ENCODE assay signal across 9 mouse cellular contexts in the genomic region with DNA sequence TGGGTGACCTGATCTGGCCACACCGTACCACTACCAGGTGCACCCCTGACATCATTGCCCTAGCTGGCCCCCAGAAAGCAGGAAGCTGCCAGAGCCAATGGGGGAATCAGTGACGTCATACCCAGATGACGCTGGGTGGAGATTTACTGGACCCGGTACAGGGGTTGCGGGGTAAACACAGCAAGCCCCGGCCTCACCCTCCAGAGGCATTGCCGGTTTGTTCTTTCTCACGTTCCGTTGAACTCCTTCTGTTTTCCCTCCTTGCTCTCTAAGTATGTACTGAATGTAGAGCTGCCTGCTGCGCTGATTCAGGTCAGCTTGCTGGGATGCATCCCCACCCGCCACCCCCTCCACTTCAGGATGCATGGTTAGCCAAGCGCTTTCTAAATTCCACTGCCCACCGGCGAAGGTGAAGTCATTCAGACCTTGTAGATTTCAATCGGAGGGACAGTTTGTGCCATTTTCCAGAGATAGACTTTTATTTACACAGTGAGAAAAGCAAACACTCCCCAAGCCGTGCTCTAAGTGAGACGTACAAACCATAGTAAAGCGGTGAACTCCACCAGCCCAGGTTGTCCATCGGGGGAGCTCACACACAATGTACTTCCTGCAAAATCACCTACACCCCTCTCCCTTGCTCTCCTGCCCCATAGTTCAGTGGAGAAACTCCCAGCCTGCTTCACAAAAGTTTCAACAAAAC.
A peak's percentile ranks its signal among the peaks of the same experiment; 100 is the strongest.
DNase-seq lines count a peak whose midpoint lies in the region; ATAC-seq and TF ChIP-seq lines count a peak whose summit lies in the region.
"Had no signal": no experiment of that assay in that cellular context is flagged by ENCODE, and none has a peak within 500 bp of the region (broad histone marks: within the 10 kb centered on the region; RNA-seq: fewer than 3 reads in every experiment).

No protein-coding gene starts in this region.

- no peak for DNase-seq in layer of hippocampus, adult 2 months (ENCODE audit: low spot score in 2 of 2)
- no peak for DNase-seq in layer of hippocampus, postnatal 14 days (ENCODE audit: low spot score in 2 of 2)
- DNase-seq in left cerebral cortex, adult 9 months (ENCODE audit: low spot score in 2 of 2), result no peak
- no peak for DNase-seq in T-cell, adult 2 months (ENCODE audit: low spot score)
- no peak for DNase-seq in hindbrain, embryonic 11.5 days (ENCODE audit: low spot score)
- DNase-seq: cerebellum, adult 18-20 months had no signal

- H3K36me3 ChIP-seq in limb, embryonic 12.5 days, result no peaks in the 10 kb centered on the region
- no peaks in the 10 kb centered on the region for H3K36me3 ChIP-seq in stomach, embryonic 14.5 days (ENCODE audit: control insufficient read depth, insufficient read depth, low read length)
- H3K36me3 ChIP-seq in hindbrain, embryonic 11.5 days (ENCODE audit: control insufficient read depth, insufficient read depth, low read length), result no peaks in the 10 kb centered on the region

- no peaks in the 10 kb centered on the region for H3K9me3 ChIP-seq in limb, embryonic 12.5 days
- H3K9me3 ChIP-seq in stomach, embryonic 14.5 days (ENCODE audit: control insufficient read depth, low read depth, low read length), result no peaks in the 10 kb centered on the region
- no peaks in the 10 kb centered on the region for H3K9me3 ChIP-seq in hindbrain, embryonic 11.5 days (ENCODE audit: control insufficient read depth, low read length)

- H3K4me2 ChIP-seq in limb, embryonic 12.5 days, result no peak overlapping the region
- 0 out of 2 replicates have a peak overlapping the region, but pooled peaks have one; percentile 1 for H3K4me2 ChIP-seq in stomach, embryonic 14.5 days (replicated peaks; ENCODE audit: low read depth, low read length)
- no peak overlapping the region for H3K4me2 ChIP-seq in hindbrain, embryonic 11.5 days (replicated peaks; ENCODE audit: low read depth, low read length)

- 89% methylated on average over 19 of the region's 19 CpGs for WGBS in limb, embryonic 12.5 days
- WGBS in stomach, embryonic 14.5 days, result 45% methylated on average over 19 of the region's 19 CpGs
- 84% methylated on average over 19 of the region's 19 CpGs for WGBS in hindbrain, embryonic 11.5 days

- ATAC-seq in granulocyte monocyte progenitor cell, adult 5-6 weeks (replicated peaks; ENCODE audit: poor library complexity, severe bottlenecking), result 0 out of 2 replicates have a peak, but pooled peaks have one; percentile 20
- ATAC-seq in limb, embryonic 12.5 days (ENCODE audit: insufficient number of reproducible peaks, insufficient read depth, low FRiP score, low TSS enrichment, low read depth), result peak; percentile 28; the same call in 1 of the 2 replicates
- ATAC-seq in stomach, embryonic 14.5 days (ENCODE audit: insufficient number of reproducible peaks, insufficient read depth, low FRiP score, low read depth), result peak; percentile 47
- no peak for ATAC-seq in hindbrain, embryonic 11.5 days (ENCODE audit: low FRiP score)

- H3K9ac ChIP-seq in limb, embryonic 12.5 days (replicated peaks), result no peak overlapping the region
- H3K9ac ChIP-seq in stomach, embryonic 14.5 days (replicated peaks; ENCODE audit: low read depth, low read length), result no peak overlapping the region
- no peak overlapping the region for H3K9ac ChIP-seq in hindbrain, embryonic 11.5 days (ENCODE audit: low read depth, low read length)

- H3K27me3 ChIP-seq in limb, embryonic 12.5 days, result no peaks in the 10 kb centered on the region
- H3K27me3 ChIP-seq in stomach, embryonic 14.5 days (ENCODE audit: control insufficient read depth, insufficient read depth, low read length), result no peaks in the 10 kb centered on the region
- H3K27me3 ChIP-seq in hindbrain, embryonic 11.5 days (ENCODE audit: control insufficient read depth, insufficient read depth, low read length), result no peaks in the 10 kb centered on the region

- no peak overlapping the region for H3K4me3 ChIP-seq in layer of hippocampus, adult 2 months
- H3K4me3 ChIP-seq in limb, embryonic 12.5 days (replicated peaks), result no peak overlapping the region
- no peak overlapping the region for H3K4me3 ChIP-seq in stomach, embryonic 14.5 days (ENCODE audit: low read depth, low read length)
- no peak overlapping the region for H3K4me3 ChIP-seq in hindbrain, embryonic 11.5 days (ENCODE audit: low read depth, low read length)

- 0 out of 2 replicates have a peak, but pooled peaks have one; percentile 3 for TF ChIP-seq CTCF in layer of hippocampus, adult 2 months (conservative IDR thresholded peaks at IDR 0.05)

- no peak overlapping the region for H3K27ac ChIP-seq in layer of hippocampus, adult 2 months
- H3K27ac ChIP-seq in limb, embryonic 12.5 days, result no peak overlapping the region
- no peak overlapping the region; the same call in 1 of the 2 replicates for H3K27ac ChIP-seq in stomach, embryonic 14.5 days (ENCODE audit: low read length)
- no peak overlapping the region for H3K27ac ChIP-seq in hindbrain, embryonic 11.5 days (ENCODE audit: low read depth, low read length)

- H3K4me1 ChIP-seq in limb, embryonic 12.5 days (replicated peaks), result peaks cover 9% of the 10 kb centered on the region
- H3K4me1 ChIP-seq in stomach, embryonic 14.5 days (ENCODE audit: control insufficient read depth, insufficient read depth, low read length), result peaks cover 34% of the 10 kb centered on the region
- H3K4me1 ChIP-seq in hindbrain, embryonic 11.5 days (replicated peaks; ENCODE audit: control insufficient read depth, insufficient read depth, low read length), result peaks cover 5% of the 10 kb centered on the region; the same call in 1 of the 2 replicates
